Mouse (Mus musculus) hindbrain, embryonic 15.5 days (tissue): ENCODE results near the gene Wdpcp. TPM values are rescaled to one million over a fixed set of nuclear protein-coding genes. Genes with fewer than 3 reads are reported as not detected.

ENCODE experiments used
- ATAC-seq: fragments of 200-750 bp; cut with Nextera tagmentation; 2 replicates; pipeline ENCODE4 v1.8.0; 2017; ENCODE audit warnings: low read depth, moderate number of reproducible peaks, moderate TSS enrichment; ENCODE audit not compliant: low FRiP score
- H3K27ac ChIP-seq: fragments of 300-500 bp; sonication (generic); replicated peaks from 2 replicates; pipeline ENCODE4 v1.5.1; 2015; ENCODE audit warnings: mild to moderate bottlenecking, inconsistent platforms
- H3K27me3 ChIP-seq: fragments of 300-500 bp; sonication (generic); 2 replicates; pipeline ENCODE4 v1.6.1; 2015; ENCODE audit warnings: control low read depth, inconsistent platforms
- H3K36me3 ChIP-seq: fragments of 300-500 bp; sonication (generic); 2 replicates; pipeline ENCODE4 v1.6.1; 2015; ENCODE audit warnings: control low read depth, inconsistent platforms
- H3K4me1 ChIP-seq: fragments of 300-500 bp; sonication (generic); replicated peaks from 2 replicates; pipeline ENCODE4 v1.6.1; 2015; ENCODE audit warnings: control low read depth, inconsistent platforms
- H3K4me2 ChIP-seq: fragments of 300-500 bp; sonication (generic); 2 replicates; pipeline ENCODE4 v1.6.1; 2015; ENCODE audit warnings: moderate library complexity, mild to moderate bottlenecking, inconsistent platforms
- H3K4me3 ChIP-seq: fragments of 300-500 bp; sonication (generic); 2 replicates; pipeline ENCODE4 v1.5.1; 2015; ENCODE audit warnings: mild to moderate bottlenecking, inconsistent platforms
- H3K9ac ChIP-seq: fragments of 300-500 bp; sonication (generic); 2 replicates; pipeline ENCODE4 v1.6.1; 2015; ENCODE audit warnings: inconsistent platforms
- H3K9me3 ChIP-seq: fragments of 300-500 bp; sonication (generic); 2 replicates; pipeline ENCODE4 v1.6.1; 2016; ENCODE audit warnings: control low read depth, inconsistent platforms
- WGBS: fragments of 180-500 bp; shearing (Covaris S2); methylation state at CpG from one replicate; pipeline ENCODE4 v1.1.7; 2015; 5-methylcytosine and 5-hydroxymethylcytosine counted together
- microRNA-seq: library from miRNA; unstranded; fragments of <30 nt; microRNA quantifications from one replicate; pipeline ENCODE4, GENCODE M21; 2016
- polyA plus RNA-seq: library from polyadenylated mRNA; unstranded; fragments of >200 nt; fragmentation: Nextera tagmentation; extraction: Ambion mirVana; gene quantifications from 2 replicates; pipeline ENCODE4 v1.2.1, GENCODE M21; 2015

Wdpcp gene
- polyA plus RNA-seq, 1 experiment from 2014 or later: 11.0 TPM

DNA sequence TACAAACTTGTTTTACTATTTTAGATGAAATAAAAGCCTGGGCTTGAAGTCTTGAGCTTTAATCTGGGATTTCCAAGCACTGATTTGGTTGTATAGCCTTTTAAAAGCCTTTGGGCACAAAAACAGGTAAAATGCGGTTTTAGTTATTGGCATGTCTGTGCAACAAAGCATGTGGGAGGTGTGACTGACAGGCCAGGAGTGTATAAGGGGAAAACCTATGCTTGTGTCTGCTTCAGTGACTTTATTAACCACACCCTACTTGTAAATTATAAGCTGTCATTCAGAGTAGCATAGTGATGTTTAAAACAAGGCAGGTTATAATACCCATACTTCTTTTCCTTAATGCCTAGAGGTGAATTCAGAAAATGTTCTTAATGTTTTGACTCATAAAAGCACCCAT lies 254.5 kb downstream of the Wdpcp start:
- 85% methylated on average over 1 of the region's 1 CpGs for WGBS
- H3K4me1 ChIP-seq: no peaks in the 10 kb centered on the region
- no peak overlapping the region for H3K9ac ChIP-seq
- H3K27me3 ChIP-seq: no peaks in the 10 kb centered on the region
- H3K27ac ChIP-seq: no peak overlapping the region
- no peak for ATAC-seq
- H3K4me3 ChIP-seq: no peak overlapping the region
- H3K36me3 ChIP-seq: no peaks in the 10 kb centered on the region
- H3K9me3 ChIP-seq: no peaks in the 10 kb centered on the region
- H3K4me2 ChIP-seq: no peak overlapping the region

DNA sequence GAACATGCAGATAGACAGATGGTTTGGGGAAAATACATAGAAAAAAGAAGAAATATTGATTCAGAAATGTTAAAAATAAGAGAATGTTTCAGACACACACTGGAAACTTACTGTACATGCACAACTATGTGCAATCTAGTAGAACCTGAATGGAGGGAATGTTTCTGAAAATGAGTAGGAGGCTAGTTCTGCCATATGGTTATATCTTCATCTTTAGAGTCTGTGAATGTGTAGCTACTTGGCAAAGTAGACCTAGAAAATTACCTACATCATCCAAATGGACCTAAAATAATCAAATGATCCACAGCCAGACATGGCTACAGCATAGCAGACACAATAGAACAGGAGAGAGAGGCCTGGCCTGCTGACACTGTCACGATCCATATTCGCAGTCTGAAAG lies 275.0 kb downstream of the Wdpcp start:
- no peaks in the 10 kb centered on the region for H3K4me1 ChIP-seq
- H3K9me3 ChIP-seq: no peaks in the 10 kb centered on the region
- H3K36me3 ChIP-seq: no peaks in the 10 kb centered on the region
- no peak overlapping the region for H3K27ac ChIP-seq
- no peak overlapping the region for H3K9ac ChIP-seq
- H3K27me3 ChIP-seq: no peaks in the 10 kb centered on the region
- ATAC-seq: no peak
- 88% methylated on average over 2 of the region's 2 CpGs for WGBS
- no peak overlapping the region for H3K4me2 ChIP-seq
- H3K4me3 ChIP-seq: no peak overlapping the region

DNA sequence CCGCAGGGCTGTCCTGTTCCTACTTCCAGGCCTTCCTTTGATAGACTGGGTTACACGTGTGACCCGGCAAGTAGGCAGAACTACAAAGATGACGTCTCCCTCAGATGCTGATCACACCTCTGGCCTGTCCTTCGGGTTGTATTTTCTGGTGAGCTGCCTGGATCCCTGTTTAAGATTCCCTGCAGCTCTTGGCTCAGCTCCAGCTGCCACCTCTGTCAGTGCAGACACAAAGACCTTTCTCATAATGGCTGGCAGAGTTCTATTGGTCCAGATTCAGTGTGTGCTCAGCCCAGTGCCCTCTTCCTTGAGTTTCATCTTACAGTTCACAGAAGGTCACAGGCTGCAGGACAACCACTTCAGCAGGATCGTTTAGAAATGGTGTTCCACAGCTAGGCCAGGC lies 292.0 kb downstream of the Wdpcp start:
- no peaks in the 10 kb centered on the region for H3K36me3 ChIP-seq
- peak; percentile 59 for ATAC-seq
- H3K4me1 ChIP-seq: no peaks in the 10 kb centered on the region
- H3K9me3 ChIP-seq: no peaks in the 10 kb centered on the region
- no peak overlapping the region for H3K27ac ChIP-seq
- no peak overlapping the region for H3K9ac ChIP-seq
- no peak overlapping the region for H3K4me3 ChIP-seq
- H3K27me3 ChIP-seq: no peaks in the 10 kb centered on the region
- 44% methylated on average over 6 of the region's 6 CpGs for WGBS
- no peak overlapping the region for H3K4me2 ChIP-seq

DNA sequence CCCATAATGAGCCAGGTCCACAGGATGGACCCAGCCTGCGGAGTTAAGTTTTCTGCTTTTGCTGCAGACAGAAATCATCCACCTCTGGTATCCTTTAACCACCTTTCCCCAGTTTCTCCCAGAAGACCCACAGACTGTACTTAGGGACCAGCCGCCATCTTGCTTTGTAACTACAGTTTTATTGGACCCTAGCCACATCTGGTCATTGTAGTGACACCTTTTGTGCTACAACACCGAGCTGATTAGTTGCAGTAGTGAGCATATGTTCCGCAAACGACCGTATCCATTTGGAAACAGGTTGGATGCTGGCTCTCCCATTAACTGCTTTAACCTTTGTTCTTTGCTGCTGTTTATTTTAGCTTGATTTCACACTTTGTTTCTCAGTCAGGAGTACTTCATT lies 292.5 kb downstream of the Wdpcp start:
- no peaks in the 10 kb centered on the region for H3K9me3 ChIP-seq
- H3K27ac ChIP-seq: no peak overlapping the region
- WGBS: 56% methylated on average over 6 of the region's 6 CpGs

GRCm38 (mm10) chr11:21868675-21869074 lies 296.6 kb downstream of the Wdpcp start:
- Histone ChIP-seq H3K9me3 (no peaks in the 10 kb centered on the region), H3K36me3 (no peaks in the 10 kb centered on the region), H3K4me3 (no peak overlapping the region), H3K27ac (no peak overlapping the region), H3K27me3 (no peaks in the 10 kb centered on the region), H3K9ac (no peak overlapping the region), H3K4me1 (no peaks in the 10 kb centered on the region), H3K4me2 (no peak overlapping the region)
- WGBS: 77% methylated on average over 3 of the region's 3 CpGs
- no peak for ATAC-seq

More for the DNA sequence above, 292.5 kb downstream of the Wdpcp start:
- no peaks in the 10 kb centered on the region for H3K4me1 ChIP-seq
- H3K36me3 ChIP-seq: no peaks in the 10 kb centered on the region
- H3K4me2 ChIP-seq: no peak overlapping the region
- no peak for ATAC-seq
- no peak overlapping the region for H3K4me3 ChIP-seq
- no peaks in the 10 kb centered on the region for H3K27me3 ChIP-seq
- no peak overlapping the region for H3K9ac ChIP-seq

- Histone ChIP-seq H3K27me3 (no peaks in the 10 kb centered on the region), H3K4me3 (no peak overlapping the region), H3K9ac (no peak overlapping the region), H3K36me3 (no peaks in the 10 kb centered on the region), H3K27ac (no peak overlapping the region), H3K9me3 (no peaks in the 10 kb centered on the region), H3K4me2 (no peak overlapping the region), H3K4me1 (no peaks in the 10 kb centered on the region)
- 78% methylated on average over 1 of the region's 1 CpGs for WGBS
- ATAC-seq: no peak
Observed at GRCm38 (mm10) chr11:21870863-21871262, 298.8 kb downstream of the Wdpcp start.

DNA sequence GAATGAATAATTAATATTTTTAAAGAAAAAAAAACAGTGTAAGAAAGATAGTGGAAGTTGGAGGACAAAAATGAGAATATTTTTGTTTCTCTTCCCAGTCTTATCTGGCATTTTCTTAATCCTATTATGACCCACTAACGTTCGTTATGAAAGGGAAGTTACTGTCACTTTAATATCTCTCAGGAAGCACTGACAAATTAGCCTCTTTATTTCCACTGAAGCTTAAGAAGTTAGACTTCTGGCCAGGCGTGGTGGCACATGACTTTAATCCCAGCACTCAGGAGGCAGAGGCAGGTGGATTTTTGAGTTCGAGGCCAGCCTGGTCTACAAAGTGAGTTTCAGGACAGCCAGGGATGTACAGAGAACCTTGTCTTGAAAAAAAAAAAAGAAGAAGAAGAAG lies 299.7 kb downstream of the Wdpcp start:
- Histone ChIP-seq H3K4me2 (no peak overlapping the region), H3K9ac (no peak overlapping the region), H3K9me3 (no peaks in the 10 kb centered on the region), H3K36me3 (no peaks in the 10 kb centered on the region), H3K27me3 (no peaks in the 10 kb centered on the region), H3K4me1 (no peaks in the 10 kb centered on the region), H3K27ac (no peak overlapping the region), H3K4me3 (no peak overlapping the region)
- ATAC-seq: no peak
- 87% methylated on average over 4 of the region's 4 CpGs for WGBS

GRCm38 (mm10) chr11:21875077-21875476 lies 303.0 kb downstream of the Wdpcp start:
- H3K9ac ChIP-seq: no peak overlapping the region
- WGBS: 89% methylated on average over 2 of the region's 2 CpGs
- no peaks in the 10 kb centered on the region for H3K27me3 ChIP-seq
- H3K9me3 ChIP-seq: no peaks in the 10 kb centered on the region
- no peaks in the 10 kb centered on the region for H3K36me3 ChIP-seq
- no peaks in the 10 kb centered on the region for H3K4me1 ChIP-seq
- H3K4me3 ChIP-seq: no peak overlapping the region
- no peak overlapping the region for H3K27ac ChIP-seq
- ATAC-seq: no peak
- H3K4me2 ChIP-seq: no peak overlapping the region

DNA sequence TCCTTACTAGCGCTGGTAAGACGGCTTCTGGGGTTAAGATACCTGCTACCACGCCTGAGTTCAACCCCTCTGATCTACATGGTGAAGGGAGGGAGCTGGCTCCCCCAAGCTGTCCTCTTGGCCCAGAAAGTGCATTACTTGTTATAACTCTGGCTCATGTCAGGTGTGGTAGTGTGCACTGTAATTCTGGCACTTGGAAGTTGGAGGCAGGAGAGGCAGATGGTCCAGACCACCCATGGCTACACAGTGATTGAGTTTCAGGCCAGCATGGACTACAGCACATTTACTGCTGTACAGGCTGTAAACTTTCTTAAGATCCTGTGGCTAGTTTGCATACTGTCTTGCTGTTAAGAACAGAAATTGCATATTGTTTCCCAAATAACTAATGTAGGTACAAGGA lies 322.7 kb downstream of the Wdpcp start:
- no peaks in the 10 kb centered on the region for H3K36me3 ChIP-seq
- no peak overlapping the region for H3K9ac ChIP-seq
- no peak overlapping the region for H3K4me3 ChIP-seq
- H3K4me2 ChIP-seq: no peak overlapping the region
- no peak overlapping the region for H3K27ac ChIP-seq
- H3K4me1 ChIP-seq: no peaks in the 10 kb centered on the region
- 78% methylated on average over 3 of the region's 3 CpGs for WGBS
- H3K27me3 ChIP-seq: no peaks in the 10 kb centered on the region
- ATAC-seq: no peak
- no peaks in the 10 kb centered on the region for H3K9me3 ChIP-seq

DNA sequence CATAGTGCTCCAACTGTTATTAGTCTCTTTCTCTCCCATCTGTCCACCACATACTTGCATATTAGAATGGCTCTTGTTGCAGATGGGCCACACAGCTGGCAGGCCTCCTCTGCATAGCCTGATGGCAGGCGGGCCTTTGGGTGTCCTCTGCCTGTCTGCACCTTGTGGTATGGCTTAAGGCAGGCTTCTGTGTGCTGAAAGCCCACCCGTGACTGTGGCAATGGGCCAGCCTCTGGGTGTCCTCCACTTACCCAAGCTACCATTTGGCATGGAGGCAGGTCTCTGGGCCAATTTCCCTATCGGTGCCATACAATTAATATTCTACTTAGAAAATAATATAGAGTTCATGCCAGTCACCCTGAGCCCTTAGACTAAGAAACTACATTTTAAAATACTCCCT lies 350.5 kb downstream of the Wdpcp start:
- H3K9me3 ChIP-seq: no peaks in the 10 kb centered on the region
- no peaks in the 10 kb centered on the region for H3K27me3 ChIP-seq
- no peak overlapping the region for H3K4me3 ChIP-seq
- ATAC-seq: no peak
- no peak overlapping the region for H3K27ac ChIP-seq
- 92% methylated on average over 3 of the region's 3 CpGs for WGBS
- H3K4me2 ChIP-seq: no peak overlapping the region
- H3K36me3 ChIP-seq: no peaks in the 10 kb centered on the region
- H3K9ac ChIP-seq: no peak overlapping the region
- no peaks in the 10 kb centered on the region for H3K4me1 ChIP-seq

Small RNA genes within 50 kb of the gene (microRNA-seq; reads per million reads assigned to microRNA genes)
- not detected for gene Gm22990

Other genes with a start within 250 kb of the Wdpcp start
- gene Ugp2, start 201.0 kb upstream of the Wdpcp start, polyA plus RNA-seq: 71.6 and 74.6 TPM in 2 replicates
- 575 and 623 TPM in 2 replicates for gene Mdh1, start 132 bp downstream of the Wdpcp start, polyA plus RNA-seq